Mouse (Mus musculus): ENCODE measurements around the gene Pik3r5. TPM values are rescaled to one million over a fixed set of nuclear protein-coding genes. Genes with fewer than 3 reads are reported as not detected.

The Pik3r5 gene
- polyA plus RNA-seq, 1 experiment from 2014 or later = 0.43 TPM

- no peak overlapping the region for H3K4me3 ChIP-seq
- 79% methylated on average over 4 of the region's 4 CpGs for whole genome bisulfite sequencing
- no peaks in the 10 kb centered on the region for H3K9me3 ChIP-seq
- no peak overlapping the region for H3K9ac ChIP-seq
- H3K4me2 ChIP-seq = no peak overlapping the region
- no peaks in the 10 kb centered on the region for H3K4me1 ChIP-seq
- H3K27me3 ChIP-seq (replicated peaks) = no peaks in the 10 kb centered on the region
- no peaks in the 10 kb centered on the region for H3K36me3 ChIP-seq (replicated peaks)
- H3K27ac ChIP-seq = no peak overlapping the region
- no peak for ATAC-seq (replicated peaks)
These were observed 94.5 kb downstream of the Pik3r5 start for GRCm38 (mm10) chr11:68526441-68526840.

GRCm38 (mm10) chr11:68531066-68531806 is 99.3 kb downstream of the Pik3r5 start:
- Histone ChIP-seq H3K4me2 (no peak overlapping the region), H3K4me1 (no peaks in the 10 kb centered on the region), H3K9me3 (no peaks in the 10 kb centered on the region), H3K27ac (no peak overlapping the region), H3K36me3 (replicated peaks) (no peaks in the 10 kb centered on the region), H3K9ac (no peak overlapping the region), H3K27me3 (replicated peaks) (no peaks in the 10 kb centered on the region), H3K4me3 (no peak overlapping the region)
- WGBS = 27% methylated on average over 16 of the region's 16 CpGs
- ATAC-seq (replicated peaks) = no peak

GRCm38 (mm10) chr11:68531941-68532535 is 100.1 kb downstream of the Pik3r5 start:
- no peaks in the 10 kb centered on the region for H3K9me3 ChIP-seq
- no peak for ATAC-seq (replicated peaks)
- H3K27ac ChIP-seq = no peak overlapping the region
- H3K4me2 ChIP-seq = no peak overlapping the region
- no peak overlapping the region for H3K4me3 ChIP-seq
- H3K27me3 ChIP-seq (replicated peaks) = no peaks in the 10 kb centered on the region
- H3K4me1 ChIP-seq = no peaks in the 10 kb centered on the region
- H3K36me3 ChIP-seq (replicated peaks) = no peaks in the 10 kb centered on the region
- no peak overlapping the region for H3K9ac ChIP-seq
- 73% methylated on average over 11 of the region's 11 CpGs for WGBS

GRCm38 (mm10) chr11:68532773-68533172 is 100.9 kb downstream of the Pik3r5 start:
- H3K27ac ChIP-seq = no peak overlapping the region
- H3K4me1 ChIP-seq = no peaks in the 10 kb centered on the region
- no peaks in the 10 kb centered on the region for H3K9me3 ChIP-seq
- H3K27me3 ChIP-seq (replicated peaks) = no peaks in the 10 kb centered on the region
- H3K9ac ChIP-seq = no peak overlapping the region
- no peak overlapping the region for H3K4me2 ChIP-seq
- ATAC-seq (replicated peaks) = no peak
- H3K36me3 ChIP-seq (replicated peaks) = no peaks in the 10 kb centered on the region
- H3K4me3 ChIP-seq = no peak overlapping the region
- WGBS = 83% methylated on average over 5 of the region's 5 CpGs

- Histone ChIP-seq H3K4me3 (no peak overlapping the region), H3K4me1 (no peaks in the 10 kb centered on the region), H3K36me3 (replicated peaks) (no peaks in the 10 kb centered on the region), H3K9me3 (no peaks in the 10 kb centered on the region), H3K9ac (no peak overlapping the region), H3K27ac (no peak overlapping the region), H3K27me3 (replicated peaks) (no peaks in the 10 kb centered on the region), H3K4me2 (no peak overlapping the region)
- ATAC-seq (replicated peaks) = no peak
- 79% methylated on average over 6 of the region's 6 CpGs for WGBS
These were observed 102.1 kb downstream of the Pik3r5 start for GRCm38 (mm10) chr11:68533971-68534475.

- Histone ChIP-seq H3K4me3 (no peak overlapping the region), H3K4me1 (no peaks in the 10 kb centered on the region), H3K4me2 (no peak overlapping the region), H3K9ac (no peak overlapping the region), H3K27me3 (replicated peaks) (no peaks in the 10 kb centered on the region), H3K9me3 (no peaks in the 10 kb centered on the region), H3K27ac (no peak overlapping the region), H3K36me3 (replicated peaks) (no peaks in the 10 kb centered on the region)
- ATAC-seq (replicated peaks) = no peak
- WGBS = 75% methylated on average over 4 of the region's 4 CpGs
These were observed 104.1 kb downstream of the Pik3r5 start for GRCm38 (mm10) chr11:68536026-68536425.

GRCm38 (mm10) chr11:68536465-68536864 is 104.5 kb downstream of the Pik3r5 start:
- no peaks in the 10 kb centered on the region for H3K9me3 ChIP-seq
- 57% methylated on average over 4 of the region's 4 CpGs for WGBS

GRCm38 (mm10) chr11:68539621-68540020 is 107.7 kb downstream of the Pik3r5 start:
- no peaks in the 10 kb centered on the region for H3K9me3 ChIP-seq
- H3K4me1 ChIP-seq = no peaks in the 10 kb centered on the region
- H3K4me3 ChIP-seq = no peak overlapping the region
- 64% methylated on average over 5 of the region's 5 CpGs for WGBS
- no peak for ATAC-seq (replicated peaks)
- no peaks in the 10 kb centered on the region for H3K36me3 ChIP-seq (replicated peaks)
- H3K27ac ChIP-seq = no peak overlapping the region
- H3K4me2 ChIP-seq = no peak overlapping the region
- H3K9ac ChIP-seq = no peak overlapping the region
- H3K27me3 ChIP-seq (replicated peaks) = no peaks in the 10 kb centered on the region

More at GRCm38 (mm10) chr11:68536465-68536864, 104.5 kb downstream of the Pik3r5 start:
- Histone ChIP-seq H3K9ac (no peak overlapping the region), H3K27ac (no peak overlapping the region), H3K36me3 (replicated peaks) (no peaks in the 10 kb centered on the region), H3K4me3 (no peak overlapping the region), H3K4me1 (no peaks in the 10 kb centered on the region), H3K27me3 (replicated peaks) (no peaks in the 10 kb centered on the region), H3K4me2 (no peak overlapping the region)
- no peak for ATAC-seq (replicated peaks)

GRCm38 (mm10) chr11:68544554-68544953 is 112.6 kb downstream of the Pik3r5 start:
- H3K9ac ChIP-seq = no peak overlapping the region
- H3K4me1 ChIP-seq = no peaks in the 10 kb centered on the region
- no peaks in the 10 kb centered on the region for H3K27me3 ChIP-seq (replicated peaks)
- 8% methylated on average over 8 of the region's 8 CpGs for WGBS
- H3K27ac ChIP-seq = no peak overlapping the region
- no peaks in the 10 kb centered on the region for H3K36me3 ChIP-seq (replicated peaks)
- H3K9me3 ChIP-seq = no peaks in the 10 kb centered on the region
- no peak overlapping the region for H3K4me2 ChIP-seq
- no peak for ATAC-seq (replicated peaks)
- H3K4me3 ChIP-seq = no peak overlapping the region

GRCm38 (mm10) chr11:68545172-68545571 is 113.3 kb downstream of the Pik3r5 start:
- Histone ChIP-seq H3K27me3 (replicated peaks) (no peaks in the 10 kb centered on the region), H3K27ac (no peak overlapping the region), H3K36me3 (replicated peaks) (no peaks in the 10 kb centered on the region), H3K9me3 (no peaks in the 10 kb centered on the region), H3K4me3 (no peak overlapping the region), H3K4me1 (no peaks in the 10 kb centered on the region), H3K9ac (no peak overlapping the region), H3K4me2 (no peak overlapping the region)
- no peak for ATAC-seq (replicated peaks)
- WGBS = 59% methylated on average over 7 of the region's 7 CpGs

GRCm38 (mm10) chr11:68545682-68546222 is 113.8 kb downstream of the Pik3r5 start:
- H3K4me1 ChIP-seq = no peaks in the 10 kb centered on the region
- no peak overlapping the region for H3K4me3 ChIP-seq
- H3K9ac ChIP-seq = no peak overlapping the region
- no peaks in the 10 kb centered on the region for H3K27me3 ChIP-seq (replicated peaks)
- H3K4me2 ChIP-seq = no peak overlapping the region
- H3K9me3 ChIP-seq = no peaks in the 10 kb centered on the region
- no peak overlapping the region for H3K27ac ChIP-seq
- H3K36me3 ChIP-seq (replicated peaks) = no peaks in the 10 kb centered on the region
- 86% methylated on average over 8 of the region's 8 CpGs for WGBS
- no peak for ATAC-seq (replicated peaks)
